Mouse (Mus musculus): ENCODE results near the gene Fer. TPM values are rescaled to one million over a fixed set of nuclear protein-coding genes. Genes with fewer than 3 reads are reported as not detected.

The Fer gene
- polyA plus RNA-seq, 1 experiment: 11.5 TPM

GRCm38 (mm10) chr17:64077392-64077791 lies 214.5 kb downstream of the Fer start:
- Histone ChIP-seq H3K4me3 (ENCODE audit: control insufficient read depth, low read depth, low read length) (no peak overlapping the region), H3K4me1 (ENCODE audit: control insufficient read depth, insufficient read depth, low read length) (no peaks in the 10 kb centered on the region), H3K36me3 (ENCODE audit: control insufficient read depth, insufficient read depth, low read length) (no peaks in the 10 kb centered on the region), H3K27ac (ENCODE audit: control insufficient read depth, insufficient read depth, low read depth, low read length) (no peak overlapping the region), H3K27me3 (ENCODE audit: control insufficient read depth, insufficient read depth, low read length) (no peaks in the 10 kb centered on the region)
- no peak for TF ChIP-seq CTCF (IDR thresholded peaks at IDR 0.05; ENCODE audit: control insufficient read depth, insufficient read depth, insufficient replicate concordance, low read depth, low read length)
- TF ChIP-seq POLR2A (IDR thresholded peaks at IDR 0.05; ENCODE audit: control insufficient read depth, low read depth, low read length): no peak

GRCm38 (mm10) chr17:64084751-64085150 lies 221.9 kb downstream of the Fer start:
- TF ChIP-seq POLR2A (IDR thresholded peaks at IDR 0.05; ENCODE audit: control insufficient read depth, low read depth, low read length): no peak
- no peak for TF ChIP-seq CTCF (IDR thresholded peaks at IDR 0.05; ENCODE audit: control insufficient read depth, insufficient read depth, insufficient replicate concordance, low read depth, low read length)
- Histone ChIP-seq H3K4me3 (ENCODE audit: control insufficient read depth, low read depth, low read length) (no peak overlapping the region), H3K36me3 (ENCODE audit: control insufficient read depth, insufficient read depth, low read length) (no peaks in the 10 kb centered on the region), H3K27me3 (ENCODE audit: control insufficient read depth, insufficient read depth, low read length) (no peaks in the 10 kb centered on the region), H3K4me1 (ENCODE audit: control insufficient read depth, insufficient read depth, low read length) (no peaks in the 10 kb centered on the region), H3K27ac (ENCODE audit: control insufficient read depth, insufficient read depth, low read depth, low read length) (no peak overlapping the region)

- Histone ChIP-seq H3K4me3 (ENCODE audit: control insufficient read depth, low read depth, low read length) (no peak overlapping the region), H3K4me1 (ENCODE audit: control insufficient read depth, insufficient read depth, low read length) (no peaks in the 10 kb centered on the region), H3K27ac (ENCODE audit: control insufficient read depth, insufficient read depth, low read depth, low read length) (no peak overlapping the region), H3K27me3 (ENCODE audit: control insufficient read depth, insufficient read depth, low read length) (no peaks in the 10 kb centered on the region), H3K36me3 (ENCODE audit: control insufficient read depth, insufficient read depth, low read length) (no peaks in the 10 kb centered on the region)
- TF ChIP-seq CTCF (IDR thresholded peaks at IDR 0.05; ENCODE audit: control insufficient read depth, insufficient read depth, insufficient replicate concordance, low read depth, low read length): no peak
- no peak for TF ChIP-seq POLR2A (IDR thresholded peaks at IDR 0.05; ENCODE audit: control insufficient read depth, low read depth, low read length)
Measured at GRCm38 (mm10) chr17:64085493-64085892, 222.6 kb downstream of the Fer start.

DNA sequence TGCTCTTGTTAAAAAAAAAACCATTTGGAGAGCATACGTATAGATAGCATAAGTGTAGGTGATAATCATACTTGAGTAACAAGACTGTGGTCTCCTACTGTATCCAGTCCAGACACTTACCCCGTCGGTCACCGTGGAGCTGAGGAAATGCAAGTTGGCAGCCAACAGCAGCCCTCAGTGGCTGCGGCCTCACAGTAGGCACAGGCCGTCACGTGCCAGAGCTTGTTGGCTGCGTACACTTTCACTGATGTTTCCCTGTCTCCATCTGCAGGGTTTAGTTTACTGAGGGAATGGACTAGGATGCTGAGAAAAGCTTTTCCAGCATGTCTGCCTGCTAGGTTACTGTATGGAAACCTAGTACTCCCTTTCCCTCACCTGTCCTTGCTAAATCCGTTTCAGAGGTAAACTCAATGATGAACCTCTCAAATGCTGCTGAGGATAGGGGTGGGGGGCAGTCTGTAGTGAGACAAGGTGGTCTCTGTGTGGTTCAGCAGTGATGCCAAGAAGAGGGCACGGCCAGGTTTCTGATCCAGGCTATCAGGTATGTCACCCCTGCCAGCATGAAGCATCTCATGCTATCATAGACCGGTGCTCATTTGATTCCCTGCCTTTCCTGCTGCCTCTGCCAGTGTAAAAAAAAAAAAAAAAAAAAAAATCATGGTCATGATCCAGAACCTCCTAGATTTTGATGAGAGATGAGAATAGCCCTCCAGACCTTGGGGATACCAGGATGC lies 224.2 kb downstream of the Fer start:
- Histone ChIP-seq H3K36me3 (ENCODE audit: control insufficient read depth, insufficient read depth, low read length) (no peaks in the 10 kb centered on the region), H3K4me3 (ENCODE audit: control insufficient read depth, low read depth, low read length) (no peak overlapping the region), H3K4me1 (ENCODE audit: control insufficient read depth, insufficient read depth, low read length) (no peaks in the 10 kb centered on the region), H3K27ac (ENCODE audit: control insufficient read depth, insufficient read depth, low read depth, low read length) (no peak overlapping the region), H3K27me3 (ENCODE audit: control insufficient read depth, insufficient read depth, low read length) (no peaks in the 10 kb centered on the region)
- TF ChIP-seq POLR2A (IDR thresholded peaks at IDR 0.05; ENCODE audit: control insufficient read depth, low read depth, low read length) (no peak), CTCF (IDR thresholded peaks at IDR 0.05; ENCODE audit: control insufficient read depth, insufficient read depth, insufficient replicate concordance, low read depth, low read length) (no peak)

- Histone ChIP-seq H3K4me1 (ENCODE audit: control insufficient read depth, insufficient read depth, low read length) (no peaks in the 10 kb centered on the region), H3K36me3 (ENCODE audit: control insufficient read depth, insufficient read depth, low read length) (no peaks in the 10 kb centered on the region), H3K4me3 (ENCODE audit: control insufficient read depth, low read depth, low read length) (no peak overlapping the region), H3K27me3 (ENCODE audit: control insufficient read depth, insufficient read depth, low read length) (no peaks in the 10 kb centered on the region), H3K27ac (ENCODE audit: control insufficient read depth, insufficient read depth, low read depth, low read length) (no peak overlapping the region)
- no peak for TF ChIP-seq POLR2A (IDR thresholded peaks at IDR 0.05; ENCODE audit: control insufficient read depth, low read depth, low read length)
- no peak for TF ChIP-seq CTCF (IDR thresholded peaks at IDR 0.05; ENCODE audit: control insufficient read depth, insufficient read depth, insufficient replicate concordance, low read depth, low read length)
Measured at GRCm38 (mm10) chr17:64087871-64088270, 225.0 kb downstream of the Fer start.

- TF ChIP-seq CTCF (IDR thresholded peaks at IDR 0.05; ENCODE audit: control insufficient read depth, insufficient read depth, insufficient replicate concordance, low read depth, low read length) (no peak), POLR2A (IDR thresholded peaks at IDR 0.05; ENCODE audit: control insufficient read depth, low read depth, low read length) (no peak)
- no peaks in the 10 kb centered on the region for H3K27me3 ChIP-seq (ENCODE audit: control insufficient read depth, insufficient read depth, low read length)
- H3K36me3 ChIP-seq (ENCODE audit: control insufficient read depth, insufficient read depth, low read length): no peaks in the 10 kb centered on the region
- H3K4me1 ChIP-seq (ENCODE audit: control insufficient read depth, insufficient read depth, low read length): no peaks in the 10 kb centered on the region
- H3K27ac ChIP-seq (ENCODE audit: control insufficient read depth, insufficient read depth, low read depth, low read length): no peak overlapping the region
- H3K4me3 ChIP-seq (ENCODE audit: control insufficient read depth, low read depth, low read length): no peak overlapping the region
Measured at GRCm38 (mm10) chr17:64093716-64094115, 230.9 kb downstream of the Fer start.

DNA sequence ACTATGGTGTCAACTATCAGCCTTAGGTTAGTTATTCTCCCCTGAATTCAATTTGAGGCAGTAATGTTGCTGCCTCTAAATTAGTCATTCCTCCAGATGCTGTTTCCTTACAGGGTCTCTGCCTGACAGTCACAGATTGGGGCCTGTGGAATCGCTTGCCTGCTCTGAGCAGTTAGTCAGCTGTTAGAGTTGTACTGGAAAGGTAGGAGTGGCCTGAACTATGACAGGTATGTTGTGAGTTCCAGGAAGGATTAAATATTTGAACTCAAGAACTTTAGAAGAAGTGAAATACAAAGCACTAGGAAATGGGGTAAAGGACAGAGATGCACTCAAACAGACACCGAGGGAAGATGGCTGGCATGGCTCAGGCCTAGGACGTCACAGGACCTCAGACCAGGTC lies 233.9 kb downstream of the Fer start:
- H3K36me3 ChIP-seq (ENCODE audit: control insufficient read depth, insufficient read depth, low read length): no peaks in the 10 kb centered on the region
- no peaks in the 10 kb centered on the region; the same call in 1 of the 2 replicates for H3K4me1 ChIP-seq (ENCODE audit: control insufficient read depth, insufficient read depth, low read length)
- no peak overlapping the region for H3K4me3 ChIP-seq (ENCODE audit: control insufficient read depth, low read depth, low read length)
- H3K27me3 ChIP-seq (ENCODE audit: control insufficient read depth, insufficient read depth, low read length): no peaks in the 10 kb centered on the region
- H3K27ac ChIP-seq (ENCODE audit: control insufficient read depth, insufficient read depth, low read depth, low read length): no peak overlapping the region
- TF ChIP-seq POLR2A (IDR thresholded peaks at IDR 0.05; ENCODE audit: control insufficient read depth, low read depth, low read length): no peak
- TF ChIP-seq CTCF (IDR thresholded peaks at IDR 0.05; ENCODE audit: control insufficient read depth, insufficient read depth, insufficient replicate concordance, low read depth, low read length): no peak
